Mouse (Mus musculus) kidney, postnatal 0 days (tissue): Measurements from ENCODE around the gene Fmnl1. TPM values are rescaled to one million over a fixed set of nuclear protein-coding genes. Genes with fewer than 3 reads are reported as not detected.
A peak's percentile ranks its signal among the peaks of the same experiment; 100 is the strongest.

Source experiments
- ATAC-seq: fragments of 200-750 bp; cut with Nextera tagmentation; replicated peaks from 2 replicates; pipeline ENCODE4 v1.8.0; 2017; ENCODE audit warnings: low read depth, moderate number of reproducible peaks, moderate TSS enrichment, moderate library complexity; ENCODE audit not compliant: low FRiP score
- DNase-seq: peaks from one replicate; pipeline ENCODE4 v3.0.0-alpha.2; 2016; ENCODE audit warnings: low spot score
- H3K27ac ChIP-seq: fragments of 300-500 bp; sonication (generic); 2 replicates; pipeline ENCODE4 v1.5.1; 2014; ENCODE audit warnings: mild to moderate bottlenecking
- H3K27me3 ChIP-seq: fragments of 300-500 bp; sonication (generic); 2 replicates; pipeline ENCODE4 v1.6.1; 2014; ENCODE audit warnings: low read length, mixed read lengths; ENCODE audit not compliant: insufficient read depth
- H3K36me3 ChIP-seq: fragments of 300-500 bp; sonication (generic); 2 replicates; pipeline ENCODE4 v1.6.1; 2014; ENCODE audit warnings: low read length, mixed read lengths; ENCODE audit not compliant: insufficient read depth
- H3K4me1 ChIP-seq: fragments of 300-500 bp; sonication (generic); replicated peaks from 2 replicates; pipeline ENCODE4 v1.6.1; 2014; ENCODE audit warnings: antibody characterized with exemption, low read length, mixed read lengths; ENCODE audit not compliant: insufficient read depth
- H3K4me2 ChIP-seq: fragments of 300-500 bp; sonication (generic); 2 replicates; pipeline ENCODE4 v1.6.1; 2014; ENCODE audit warnings: mild to moderate bottlenecking, low read length, moderate library complexity, mixed read lengths
- H3K4me3 ChIP-seq: fragments of 300-500 bp; sonication (generic); replicated peaks from 2 replicates; pipeline ENCODE4 v1.5.1; 2014; ENCODE audit warnings: low read depth, low read length
- H3K9ac ChIP-seq: fragments of 300-500 bp; sonication (generic); 2 replicates; pipeline ENCODE4 v1.6.1; 2014; ENCODE audit warnings: low read depth, low read length
- H3K9me3 ChIP-seq: fragments of 300-500 bp; sonication (generic); replicated peaks from 2 replicates; pipeline ENCODE4 v1.6.1; 2016; ENCODE audit warnings: low read length, inconsistent platforms, mixed read lengths
- CTCF ChIP-seq: IDR thresholded peaks from 2 replicates; pipeline ENCODE4 v1.5.1; 2016; ENCODE audit warnings: antibody characterized with exemption, low read depth, mild to moderate bottlenecking, moderate library complexity
- WGBS: fragments of 180-500 bp; shearing (Covaris S2); extraction: QIAGEN DNeasy Blood & Tissue Kit; methylation state at CpG from one replicate; pipeline ENCODE4 v1.1.7; 2014; 5-methylcytosine and 5-hydroxymethylcytosine counted together
- polyA plus RNA-seq: library from polyadenylated mRNA; unstranded; fragments of >200 nt; fragmentation: Nextera tagmentation; extraction: Ambion mirVana; gene quantifications from 2 replicates; pipeline ENCODE4 v1.2.1, GENCODE M21; 2015

Fmnl1 gene
- polyA plus RNA-seq, 1 experiment from 2014 or later: 2.6 TPM

GRCm38 (mm10) chr11:103173771-103174344 is 3.0 kb downstream of the Fmnl1 start:
- no peak for DNase-seq
- WGBS: 88% methylated on average over 11 of the region's 11 CpGs
- Histone ChIP-seq H3K9ac (no peak overlapping the region), H3K4me3 (no peak overlapping the region), H3K27me3 (no peaks in the 10 kb centered on the region), H3K27ac (no peak overlapping the region), H3K4me2 (no peak overlapping the region), H3K4me1 (0 out of 2 replicates have a peak, but pooled peaks cover 19% of the 10 kb centered on the region), H3K36me3 (no peaks in the 10 kb centered on the region), H3K9me3 (no peaks in the 10 kb centered on the region)
- TF ChIP-seq CTCF: no peak
- ATAC-seq: no peak

GRCm38 (mm10) chr11:103174411-103174832 is 3.5 kb downstream of the Fmnl1 start:
- Histone ChIP-seq H3K27ac (peak overlapping the region; percentile 64), H3K36me3 (no peaks in the 10 kb centered on the region), H3K9ac (no peak overlapping the region), H3K4me1 (0 out of 2 replicates have a peak, but pooled peaks cover 19% of the 10 kb centered on the region), H3K4me2 (no peak overlapping the region), H3K9me3 (no peaks in the 10 kb centered on the region), H3K27me3 (no peaks in the 10 kb centered on the region), H3K4me3 (no peak overlapping the region)
- ATAC-seq: no peak
- no peak for DNase-seq
- no peak for TF ChIP-seq CTCF
- WGBS: 71% methylated on average over 5 of the region's 5 CpGs

GRCm38 (mm10) chr11:103174891-103175391 is 4.0 kb downstream of the Fmnl1 start:
- ATAC-seq (no peak), DNase-seq (no peak)
- H3K4me3 ChIP-seq: no peak overlapping the region
- no peak for TF ChIP-seq CTCF
- H3K9ac ChIP-seq: no peak overlapping the region
- peak overlapping the region; percentile 64 for H3K27ac ChIP-seq
- H3K36me3 ChIP-seq: no peaks in the 10 kb centered on the region
- H3K27me3 ChIP-seq: no peaks in the 10 kb centered on the region
- no peak overlapping the region for H3K4me2 ChIP-seq
- 26% methylated on average over 8 of the region's 8 CpGs for WGBS
- 0 out of 2 replicates have a peak, but pooled peaks cover 19% of the 10 kb centered on the region for H3K4me1 ChIP-seq
- H3K9me3 ChIP-seq: no peaks in the 10 kb centered on the region

GRCm38 (mm10) chr11:103175688-103176442 is 5.0 kb downstream of the Fmnl1 start:
- Histone ChIP-seq H3K27me3 (no peaks in the 10 kb centered on the region), H3K4me1 (0 out of 2 replicates have a peak, but pooled peaks cover 19% of the 10 kb centered on the region), H3K36me3 (no peaks in the 10 kb centered on the region), H3K27ac (no peak overlapping the region), H3K4me3 (no peak overlapping the region), H3K9ac (no peak overlapping the region), H3K4me2 (no peak overlapping the region), H3K9me3 (no peaks in the 10 kb centered on the region)
- DNase-seq: no peak
- WGBS: 55% methylated on average over 14 of the region's 14 CpGs
- TF ChIP-seq CTCF: no peak
- no peak for ATAC-seq

- H3K27ac ChIP-seq: no peak overlapping the region
- DNase-seq: no peak
- H3K36me3 ChIP-seq: no peaks in the 10 kb centered on the region
- WGBS: 86% methylated on average over 1 of the region's 1 CpGs
- H3K4me2 ChIP-seq: no peak overlapping the region
- no peak for ATAC-seq
- H3K9me3 ChIP-seq: no peaks in the 10 kb centered on the region
- no peak overlapping the region for H3K9ac ChIP-seq
- 0 out of 2 replicates have a peak, but pooled peaks cover 16% of the 10 kb centered on the region for H3K4me1 ChIP-seq
- H3K27me3 ChIP-seq: no peaks in the 10 kb centered on the region
- TF ChIP-seq CTCF: no peak
- no peak overlapping the region for H3K4me3 ChIP-seq
Measured at GRCm38 (mm10) chr11:103176510-103176909, 5.6 kb downstream of the Fmnl1 start.

- 0 out of 2 replicates have a peak, but pooled peaks cover 13% of the 10 kb centered on the region for H3K4me1 ChIP-seq
- no peak overlapping the region for H3K4me3 ChIP-seq
- H3K27ac ChIP-seq: no peak overlapping the region
- no peaks in the 10 kb centered on the region for H3K36me3 ChIP-seq
- 84% methylated on average over 5 of the region's 5 CpGs for WGBS
- DNase-seq (no peak), ATAC-seq (no peak)
- TF ChIP-seq CTCF: no peak
- no peaks in the 10 kb centered on the region for H3K9me3 ChIP-seq
- H3K4me2 ChIP-seq: no peak overlapping the region
- no peak overlapping the region for H3K9ac ChIP-seq
- no peaks in the 10 kb centered on the region for H3K27me3 ChIP-seq
Measured at GRCm38 (mm10) chr11:103177216-103177615, 6.3 kb downstream of the Fmnl1 start.
